Mouse (Mus musculus): ENCODE data around the gene Chchd3. TPM values are rescaled to one million over a fixed set of nuclear protein-coding genes. Genes with fewer than 3 reads are reported as not detected.

Chchd3 gene
- polyA plus RNA-seq, 1 experiment: 47.7 TPM

DNA sequence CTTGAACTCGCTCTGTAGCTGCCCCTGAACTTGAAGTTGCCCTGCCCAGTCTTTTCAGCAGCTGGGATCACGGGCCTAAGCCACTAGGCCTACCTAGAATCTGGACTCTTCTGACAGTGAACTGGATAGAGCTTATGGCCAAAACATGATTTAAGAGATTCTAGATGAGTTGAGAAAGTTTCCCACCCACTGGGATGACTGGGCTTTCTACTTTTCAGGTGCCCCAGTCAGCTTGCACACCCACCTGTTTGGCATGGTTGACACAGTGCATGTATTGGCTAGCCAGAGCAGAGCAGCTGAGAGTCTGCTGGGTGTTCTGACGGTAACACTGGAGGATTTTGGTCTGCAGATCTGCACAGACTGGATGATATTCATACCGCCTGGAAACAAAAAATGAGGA is 256.4 kb downstream of the Chchd3 start:
- no peak overlapping the region for H3K4me3 ChIP-seq (replicated peaks; ENCODE audit: control insufficient read depth, low read depth, low read length)
- TF ChIP-seq CTCF (IDR thresholded peaks at IDR 0.05; ENCODE audit: control insufficient read depth, insufficient read depth, low read length) (no peak), POLR2A (IDR thresholded peaks at IDR 0.05; ENCODE audit: borderline replicate concordance, control insufficient read depth, low read depth, low read length) (no peak)
- no peaks in the 10 kb centered on the region for H3K4me1 ChIP-seq (ENCODE audit: control insufficient read depth, insufficient read depth, low read length)
- 93% methylated on average over 4 of the region's 4 CpGs for WGBS
- H3K27ac ChIP-seq (ENCODE audit: control insufficient read depth, insufficient read depth, low read depth, low read length, poor library complexity): no peak overlapping the region

DNA sequence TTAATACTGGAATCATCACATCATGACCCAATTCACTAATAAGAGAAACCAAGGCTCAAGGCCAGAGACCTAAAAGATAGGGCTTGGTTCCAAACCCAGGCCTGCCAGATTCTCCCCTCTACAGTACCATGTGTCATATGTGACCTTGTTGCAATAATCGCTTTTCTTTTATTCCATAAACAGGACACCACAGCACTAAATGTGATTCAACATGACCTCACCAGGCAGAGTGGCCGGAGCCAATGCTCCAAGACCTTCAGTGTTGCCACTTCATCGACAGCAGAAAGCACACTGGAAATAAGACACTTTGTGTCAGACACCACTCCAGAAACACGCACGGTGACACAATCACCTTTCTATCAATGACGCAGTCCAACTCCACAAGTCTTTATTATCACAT is 258.3 kb downstream of the Chchd3 start:
- TF ChIP-seq CTCF (IDR thresholded peaks at IDR 0.05; ENCODE audit: control insufficient read depth, insufficient read depth, low read length) (no peak), POLR2A (IDR thresholded peaks at IDR 0.05; ENCODE audit: borderline replicate concordance, control insufficient read depth, low read depth, low read length) (no peak)
- Histone ChIP-seq H3K4me1 (ENCODE audit: control insufficient read depth, insufficient read depth, low read length) (no peaks in the 10 kb centered on the region), H3K4me3 (replicated peaks; ENCODE audit: control insufficient read depth, low read depth, low read length) (no peak overlapping the region), H3K27ac (ENCODE audit: control insufficient read depth, insufficient read depth, low read depth, low read length, poor library complexity) (no peak overlapping the region)
- 91% methylated on average over 6 of the region's 6 CpGs for WGBS

DNA sequence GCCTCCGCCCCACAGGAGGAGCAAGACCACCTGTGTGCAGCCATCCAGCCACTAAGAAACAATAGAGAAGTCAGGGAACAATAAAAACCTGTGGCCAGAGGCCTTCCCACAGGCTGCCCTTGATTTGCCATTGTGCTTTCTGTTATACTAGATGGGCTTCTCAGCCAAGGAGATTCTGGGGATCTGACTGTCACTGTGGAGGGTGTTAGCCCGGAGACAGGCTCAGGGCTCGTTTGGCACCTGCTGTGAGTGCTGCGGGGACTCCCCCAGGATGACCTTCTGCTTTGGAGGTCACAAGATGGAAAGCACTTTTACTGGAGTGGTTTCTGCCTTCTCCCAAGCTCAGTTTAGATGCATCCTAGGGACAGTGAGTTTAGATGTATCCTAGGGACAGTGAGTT is 262.5 kb downstream of the Chchd3 start:
- Histone ChIP-seq H3K27ac (ENCODE audit: control insufficient read depth, insufficient read depth, low read depth, low read length, poor library complexity) (no peak overlapping the region), H3K4me1 (ENCODE audit: control insufficient read depth, insufficient read depth, low read length) (no peaks in the 10 kb centered on the region), H3K4me3 (replicated peaks; ENCODE audit: control insufficient read depth, low read depth, low read length) (no peak overlapping the region)
- no peak for TF ChIP-seq POLR2A (IDR thresholded peaks at IDR 0.05; ENCODE audit: borderline replicate concordance, control insufficient read depth, low read depth, low read length)
- TF ChIP-seq CTCF (IDR thresholded peaks at IDR 0.05; ENCODE audit: control insufficient read depth, insufficient read depth, low read length): no peak
- 88% methylated on average over 4 of the region's 4 CpGs for whole genome bisulfite sequencing

DNA sequence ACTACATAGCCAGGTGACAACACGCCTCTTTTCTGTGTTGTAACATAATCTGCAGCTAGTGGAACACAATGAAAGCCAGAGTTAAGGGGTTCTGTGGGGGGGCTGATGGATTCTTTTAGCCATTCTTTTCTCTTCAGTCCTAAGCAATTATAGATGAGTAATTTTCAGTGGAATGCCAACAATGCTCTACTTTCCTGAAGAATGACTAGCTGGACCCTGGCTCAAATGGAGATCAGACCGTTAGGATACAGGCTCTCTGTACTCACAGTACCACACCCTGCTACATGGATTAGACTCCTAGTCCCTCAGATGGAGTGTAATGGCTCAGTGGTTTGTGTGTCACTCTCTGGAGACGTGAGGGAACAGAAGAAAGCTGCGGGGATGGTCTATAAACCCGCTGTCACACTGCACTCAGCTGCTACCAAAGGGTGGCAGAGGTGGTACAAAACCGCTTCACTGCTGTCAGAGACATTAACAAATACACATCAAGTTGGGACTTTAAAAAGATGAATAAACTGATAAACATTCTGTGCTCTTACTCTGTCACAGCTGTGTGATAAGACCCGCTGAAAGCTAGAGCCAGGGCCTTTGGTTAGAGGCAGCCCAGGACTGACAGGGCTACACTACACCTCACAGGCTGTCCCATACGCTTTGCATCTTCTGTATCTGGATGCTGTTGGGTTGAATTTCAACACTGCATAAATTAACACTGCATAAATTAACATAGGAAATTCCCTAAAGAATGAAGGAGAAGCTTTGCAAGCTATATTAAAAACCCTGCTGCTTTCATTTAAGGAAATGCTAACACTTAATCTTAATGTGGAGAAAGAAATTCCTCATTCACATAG is 264.2 kb downstream of the Chchd3 start:
- Histone ChIP-seq H3K27ac (ENCODE audit: control insufficient read depth, insufficient read depth, low read depth, low read length, poor library complexity) (no peak overlapping the region), H3K4me3 (replicated peaks; ENCODE audit: control insufficient read depth, low read depth, low read length) (no peak overlapping the region), H3K4me1 (ENCODE audit: control insufficient read depth, insufficient read depth, low read length) (no peaks in the 10 kb centered on the region)
- 86% methylated on average over 8 of the region's 8 CpGs for WGBS
- no peak for TF ChIP-seq POLR2A (IDR thresholded peaks at IDR 0.05; ENCODE audit: borderline replicate concordance, control insufficient read depth, low read depth, low read length)
- TF ChIP-seq CTCF (IDR thresholded peaks at IDR 0.05; ENCODE audit: control insufficient read depth, insufficient read depth, low read length): no peak

DNA sequence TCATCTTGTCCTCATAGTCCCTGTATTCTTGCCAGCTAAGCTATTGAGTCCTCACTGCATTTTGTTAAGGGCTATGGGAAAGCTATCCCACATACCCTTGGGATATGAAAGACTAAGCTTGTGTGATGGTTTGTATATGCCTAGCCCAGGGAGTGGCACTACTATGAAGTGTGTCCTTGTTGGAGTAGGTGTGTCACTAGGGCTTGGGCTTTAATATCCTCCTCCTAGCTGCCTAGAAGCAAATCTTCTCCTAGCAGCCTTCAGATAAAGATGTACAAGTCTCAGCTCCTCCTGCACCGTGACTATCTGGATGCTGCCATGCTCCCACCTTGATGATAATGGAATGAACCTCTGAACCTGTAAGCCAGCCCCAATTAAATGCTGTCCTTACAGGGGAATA is 266.5 kb downstream of the Chchd3 start:
- 71% methylated on average over 1 of the region's 1 CpGs for WGBS
- Histone ChIP-seq H3K4me3 (replicated peaks; ENCODE audit: control insufficient read depth, low read depth, low read length) (no peak overlapping the region), H3K4me1 (ENCODE audit: control insufficient read depth, insufficient read depth, low read length) (no peaks in the 10 kb centered on the region), H3K27ac (ENCODE audit: control insufficient read depth, insufficient read depth, low read depth, low read length, poor library complexity) (no peak overlapping the region)
- TF ChIP-seq POLR2A (IDR thresholded peaks at IDR 0.05; ENCODE audit: borderline replicate concordance, control insufficient read depth, low read depth, low read length): no peak
- no peak for TF ChIP-seq CTCF (IDR thresholded peaks at IDR 0.05; ENCODE audit: control insufficient read depth, insufficient read depth, low read length)

DNA sequence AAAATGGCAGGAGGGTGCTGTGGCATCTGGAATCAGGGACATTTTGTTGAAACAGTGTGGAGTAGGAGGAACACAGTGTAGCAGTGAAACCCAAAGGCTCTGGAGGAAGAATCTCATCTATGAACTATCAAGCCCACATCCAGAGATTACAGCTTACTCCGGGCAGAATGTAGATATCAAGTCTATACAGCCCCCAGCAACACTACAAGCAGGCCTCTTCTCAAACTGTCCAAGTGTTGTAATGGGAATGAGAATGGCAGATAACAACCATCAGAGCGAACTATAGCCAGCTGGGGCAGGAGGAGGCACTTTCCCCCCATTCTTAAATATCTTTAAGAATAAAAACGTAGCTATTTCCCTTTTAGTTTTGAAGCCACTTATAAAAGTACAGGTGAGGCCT is 266.9 kb downstream of the Chchd3 start:
- 75% methylated on average over 3 of the region's 3 CpGs for WGBS
- Histone ChIP-seq H3K27ac (ENCODE audit: control insufficient read depth, insufficient read depth, low read depth, low read length, poor library complexity) (no peak overlapping the region), H3K4me3 (replicated peaks; ENCODE audit: control insufficient read depth, low read depth, low read length) (no peak overlapping the region), H3K4me1 (ENCODE audit: control insufficient read depth, insufficient read depth, low read length) (no peaks in the 10 kb centered on the region)
- no peak for TF ChIP-seq CTCF (IDR thresholded peaks at IDR 0.05; ENCODE audit: control insufficient read depth, insufficient read depth, low read length)
- TF ChIP-seq POLR2A (IDR thresholded peaks at IDR 0.05; ENCODE audit: borderline replicate concordance, control insufficient read depth, low read depth, low read length): no peak

DNA sequence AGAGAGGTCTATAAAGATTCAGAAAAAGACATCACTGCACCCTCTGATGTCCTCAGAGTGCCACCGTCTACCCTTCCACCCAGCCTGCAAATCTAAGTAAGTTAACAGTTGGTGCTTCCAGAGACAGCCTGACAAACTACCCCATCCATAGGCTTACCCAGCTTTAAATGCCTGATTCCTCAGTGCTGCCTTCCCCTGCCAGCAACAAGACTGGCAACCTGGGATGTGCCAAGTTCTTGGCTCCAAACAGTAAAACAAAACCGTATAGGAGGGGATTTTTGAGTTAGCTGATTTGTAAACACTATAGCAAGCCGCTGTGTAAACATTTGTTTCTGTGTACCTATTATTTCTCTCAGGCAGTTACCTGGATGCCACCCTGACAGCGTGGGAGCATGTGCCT is 269.6 kb downstream of the Chchd3 start:
- WGBS: 86% methylated on average over 4 of the region's 4 CpGs
- Histone ChIP-seq H3K27ac (ENCODE audit: control insufficient read depth, insufficient read depth, low read depth, low read length, poor library complexity) (no peak overlapping the region), H3K4me1 (ENCODE audit: control insufficient read depth, insufficient read depth, low read length) (no peaks in the 10 kb centered on the region), H3K4me3 (replicated peaks; ENCODE audit: control insufficient read depth, low read depth, low read length) (no peak overlapping the region)
- TF ChIP-seq CTCF (IDR thresholded peaks at IDR 0.05; ENCODE audit: control insufficient read depth, insufficient read depth, low read length) (no peak), POLR2A (IDR thresholded peaks at IDR 0.05; ENCODE audit: borderline replicate concordance, control insufficient read depth, low read depth, low read length) (no peak)

DNA sequence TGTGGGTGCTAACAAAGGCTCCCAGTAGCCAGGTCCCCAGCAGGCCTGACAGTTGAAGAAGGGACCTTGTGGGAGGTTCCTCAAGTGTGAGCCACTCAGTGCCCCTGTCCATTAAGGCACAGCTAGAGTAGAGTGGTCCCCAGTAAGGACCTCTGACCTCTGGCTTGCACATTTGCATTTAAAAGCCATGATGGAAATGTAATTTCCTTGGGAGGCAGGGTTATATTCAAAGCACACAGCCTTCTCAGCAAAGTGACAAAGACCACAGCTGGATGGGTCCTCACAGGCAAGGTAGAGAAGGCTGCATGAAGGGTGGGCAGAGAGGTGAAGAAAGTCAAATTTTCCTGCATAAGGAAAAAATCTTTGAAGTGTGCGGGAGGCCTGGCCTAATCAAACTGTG is 272.7 kb downstream of the Chchd3 start:
- no peak for TF ChIP-seq CTCF (IDR thresholded peaks at IDR 0.05; ENCODE audit: control insufficient read depth, insufficient read depth, low read length)
- TF ChIP-seq POLR2A (IDR thresholded peaks at IDR 0.05; ENCODE audit: borderline replicate concordance, control insufficient read depth, low read depth, low read length): no peak

More for the DNA sequence above, 272.7 kb downstream of the Chchd3 start:
- WGBS: 89% methylated on average over 1 of the region's 1 CpGs
- no peak overlapping the region for H3K27ac ChIP-seq (ENCODE audit: control insufficient read depth, insufficient read depth, low read depth, low read length, poor library complexity)
- no peaks in the 10 kb centered on the region; the same call in 1 of the 2 replicates for H3K4me1 ChIP-seq (ENCODE audit: control insufficient read depth, insufficient read depth, low read length)
- H3K4me3 ChIP-seq (replicated peaks; ENCODE audit: control insufficient read depth, low read depth, low read length): no peak overlapping the region
